Mouse (Mus musculus) neural tube, embryonic 13.5 days (tissue): Measurements from ENCODE around the gene Plgrkt. TPM values are rescaled to one million over a fixed set of nuclear protein-coding genes. Genes with fewer than 3 reads are reported as not detected.
A peak's percentile ranks its signal among the peaks of the same experiment; 100 is the strongest.
"Not testable (repeated sequence)": the region's sequence is repeated elsewhere in the genome, so short reads cannot be mapped to it uniquely, and the experiment has no call there.

Experiments
- ATAC-seq: fragments of 200-750 bp; cut with Nextera tagmentation; 2 replicates; pipeline ENCODE4 v1.8.0; 2017; ENCODE audit warnings: low read depth, mild to moderate bottlenecking, moderate TSS enrichment, moderate library complexity
- H3K27ac ChIP-seq: fragments of 300-500 bp; sonication (generic); replicated peaks from 2 replicates; pipeline ENCODE4 v1.5.1; 2015; ENCODE audit warnings: moderate library complexity, mild to moderate bottlenecking, inconsistent platforms
- H3K27me3 ChIP-seq: fragments of 300-500 bp; sonication (generic); 2 replicates; pipeline ENCODE4 v1.6.1; 2015; ENCODE audit warnings: mild to moderate bottlenecking, inconsistent platforms
- H3K36me3 ChIP-seq: fragments of 300-500 bp; sonication (generic); 2 replicates; pipeline ENCODE4 v1.6.1; 2015; ENCODE audit warnings: mild to moderate bottlenecking, inconsistent platforms
- H3K4me1 ChIP-seq: fragments of 300-500 bp; sonication (generic); replicated peaks from 2 replicates; pipeline ENCODE4 v1.6.1; 2015; ENCODE audit warnings: inconsistent platforms
- H3K4me2 ChIP-seq: fragments of 300-500 bp; sonication (generic); 2 replicates; pipeline ENCODE4 v1.6.1; 2015; ENCODE audit warnings: inconsistent platforms, mild to moderate bottlenecking, moderate library complexity
- H3K4me3 ChIP-seq: fragments of 300-500 bp; sonication (generic); 2 replicates; pipeline ENCODE4 v1.5.1; 2015; ENCODE audit warnings: mild to moderate bottlenecking, inconsistent platforms
- H3K9ac ChIP-seq: fragments of 300-500 bp; sonication (generic); 2 replicates; pipeline ENCODE4 v1.6.1; 2015; ENCODE audit warnings: moderate library complexity, mild to moderate bottlenecking, inconsistent platforms
- H3K9me3 ChIP-seq: fragments of 300-500 bp; sonication (generic); 2 replicates; pipeline ENCODE4 v1.6.1; 2016; ENCODE audit warnings: inconsistent platforms
- WGBS: fragments of 180-500 bp; shearing (Covaris S2); methylation state at CpG from one replicate; pipeline ENCODE4 v1.1.7; 2015; 5-methylcytosine and 5-hydroxymethylcytosine counted together
- polyA plus RNA-seq: library from polyadenylated mRNA; unstranded; fragments of >200 nt; fragmentation: Nextera tagmentation; extraction: Ambion mirVana; gene quantifications from 2 replicates; pipeline ENCODE4 v1.2.1, GENCODE M21; 2015

The Plgrkt gene
- 92.6 and 99.2 TPM in 2 replicates for polyA plus RNA-seq

DNA sequence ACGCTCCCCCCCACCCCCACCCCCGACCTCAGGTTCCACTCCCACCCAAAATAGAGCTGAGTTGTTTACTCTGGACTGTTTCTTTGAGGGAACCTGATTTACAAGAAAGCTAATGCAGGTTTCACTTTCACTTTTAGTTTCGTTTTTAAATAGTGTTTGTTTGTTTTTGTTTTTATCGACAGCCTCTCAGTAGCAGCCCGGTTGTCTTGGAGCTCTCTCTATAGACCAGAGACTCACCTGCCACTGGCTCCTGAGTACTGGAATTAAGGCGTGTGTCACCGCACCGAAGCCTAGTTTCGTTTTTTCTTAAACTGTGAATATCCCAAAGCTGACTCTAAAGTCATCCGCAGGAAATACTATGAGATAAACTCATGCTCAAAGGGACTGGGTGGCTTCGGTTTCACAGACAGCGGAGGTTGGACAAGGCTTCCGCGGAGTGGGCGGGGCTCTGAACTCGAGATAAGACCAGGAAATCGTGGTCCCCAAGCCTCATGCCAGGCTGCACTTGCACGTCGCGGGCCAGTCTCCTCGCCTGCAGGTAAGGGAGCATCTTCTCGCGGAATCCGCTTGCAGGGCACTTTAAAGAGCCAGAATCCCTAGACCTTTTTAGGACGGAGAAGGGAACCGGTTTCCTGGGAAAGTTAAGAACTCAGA, at the start of gene Plgrkt, which contains the start of gene Cd274:
TSS of gene Plgrkt (minus strand) at position 422 of the 654 bp plus-strand sequence.
TSS of gene Cd274 (plus strand) at position 487 of the 654 bp plus-strand sequence.
- Histone ChIP-seq H3K9me3 (no peaks in the 10 kb centered on the region), H3K4me2 (peak within 1 kb of the TSS; percentile 71), H3K4me1 (peaks cover 18% of the 10 kb centered on the region), H3K36me3 (no peaks in the 10 kb centered on the region), H3K27ac (no peak within 1 kb of the TSS), H3K9ac (peak within 1 kb of the TSS; percentile 68), H3K4me3 (peak within 1 kb of the TSS; percentile 44), H3K27me3 (no peaks in the 10 kb centered on the region)
- 5% methylated on average over 26 of the region's 26 CpGs for WGBS
- ATAC-seq, result no peak

DNA sequence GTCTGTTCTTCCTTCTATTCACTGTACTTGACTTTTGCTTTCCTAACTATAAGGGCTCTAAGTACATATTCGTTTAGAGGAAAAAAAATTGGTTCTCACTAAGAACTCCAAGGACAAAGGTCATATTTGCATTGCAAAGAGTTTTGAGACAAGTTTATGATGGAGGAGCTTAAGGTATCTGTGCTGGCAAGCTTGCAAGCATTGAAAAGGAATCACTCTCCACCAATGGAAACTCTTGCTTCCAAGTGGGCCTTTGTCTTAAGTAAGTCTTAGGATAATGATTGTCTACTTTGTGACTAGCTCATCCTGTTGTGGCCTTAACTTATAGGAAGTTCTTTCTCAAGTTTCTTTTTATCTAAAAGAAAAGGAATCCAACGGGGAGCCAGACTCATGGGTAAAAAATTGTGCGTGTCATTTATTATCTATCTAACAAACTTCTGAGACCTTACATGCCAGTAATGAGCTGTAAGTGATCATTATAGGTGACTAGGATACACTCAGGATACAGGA, 49.3 kb upstream of the Plgrkt start:
- Histone ChIP-seq H3K4me3 (no peak overlapping the region), H3K27ac (no peak overlapping the region), H3K9me3 (no peaks in the 10 kb centered on the region), H3K9ac (no peak overlapping the region), H3K36me3 (no peaks in the 10 kb centered on the region), H3K4me2 (no peak overlapping the region), H3K27me3 (no peaks in the 10 kb centered on the region), H3K4me1 (no peaks in the 10 kb centered on the region)
- WGBS, result 82% methylated on average over 3 of the region's 3 CpGs
- ATAC-seq, result no peak

DNA sequence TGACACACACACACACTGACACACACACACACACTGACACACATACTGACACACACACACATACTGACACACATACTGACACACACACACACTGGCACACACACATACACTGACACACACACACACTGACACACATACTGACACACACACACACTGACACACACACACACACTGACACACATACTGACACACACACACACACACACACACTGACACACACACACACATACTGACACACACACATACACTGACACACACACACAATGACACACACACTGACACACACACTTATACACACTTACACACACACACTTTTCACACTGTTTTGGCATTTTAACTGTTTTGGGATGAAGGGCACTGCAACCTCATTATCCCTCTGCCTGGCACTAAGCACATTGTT, 47.7 kb upstream of the Plgrkt start:
- not testable (repeated sequence) for ATAC-seq, H3K27ac ChIP-seq, H3K9ac ChIP-seq, H3K4me1 ChIP-seq, H3K4me2 ChIP-seq, H3K4me3 ChIP-seq, H3K36me3 ChIP-seq, H3K27me3 ChIP-seq, H3K9me3 ChIP-seq

DNA sequence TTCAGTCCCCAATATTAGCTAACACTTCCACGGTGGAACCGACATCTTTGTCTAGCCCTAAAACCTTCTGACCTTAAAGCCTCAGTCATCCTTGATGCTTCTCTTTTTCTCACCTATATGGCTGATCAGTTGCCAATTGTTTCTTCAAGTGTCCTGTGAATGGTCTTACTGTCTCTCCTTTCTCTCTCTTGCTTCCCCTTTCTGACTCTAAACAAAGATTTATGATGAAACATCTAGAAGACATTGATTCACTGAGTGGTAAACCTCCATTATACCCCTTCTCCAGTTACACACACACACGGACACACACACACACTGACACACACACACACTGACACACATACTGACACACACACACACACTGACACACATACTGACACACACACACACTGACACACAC, 47.3 kb upstream of the Plgrkt start:
- no peaks in the 10 kb centered on the region for H3K36me3 ChIP-seq
- no peak overlapping the region for H3K27ac ChIP-seq
- H3K4me1 ChIP-seq, result no peaks in the 10 kb centered on the region
- no peak for ATAC-seq
- no peak overlapping the region for H3K9ac ChIP-seq
- no peaks in the 10 kb centered on the region for H3K9me3 ChIP-seq
- no peak overlapping the region for H3K4me3 ChIP-seq
- WGBS, result 75% methylated on average over 3 of the region's 3 CpGs
- no peak overlapping the region for H3K4me2 ChIP-seq
- H3K27me3 ChIP-seq, result no peaks in the 10 kb centered on the region

DNA sequence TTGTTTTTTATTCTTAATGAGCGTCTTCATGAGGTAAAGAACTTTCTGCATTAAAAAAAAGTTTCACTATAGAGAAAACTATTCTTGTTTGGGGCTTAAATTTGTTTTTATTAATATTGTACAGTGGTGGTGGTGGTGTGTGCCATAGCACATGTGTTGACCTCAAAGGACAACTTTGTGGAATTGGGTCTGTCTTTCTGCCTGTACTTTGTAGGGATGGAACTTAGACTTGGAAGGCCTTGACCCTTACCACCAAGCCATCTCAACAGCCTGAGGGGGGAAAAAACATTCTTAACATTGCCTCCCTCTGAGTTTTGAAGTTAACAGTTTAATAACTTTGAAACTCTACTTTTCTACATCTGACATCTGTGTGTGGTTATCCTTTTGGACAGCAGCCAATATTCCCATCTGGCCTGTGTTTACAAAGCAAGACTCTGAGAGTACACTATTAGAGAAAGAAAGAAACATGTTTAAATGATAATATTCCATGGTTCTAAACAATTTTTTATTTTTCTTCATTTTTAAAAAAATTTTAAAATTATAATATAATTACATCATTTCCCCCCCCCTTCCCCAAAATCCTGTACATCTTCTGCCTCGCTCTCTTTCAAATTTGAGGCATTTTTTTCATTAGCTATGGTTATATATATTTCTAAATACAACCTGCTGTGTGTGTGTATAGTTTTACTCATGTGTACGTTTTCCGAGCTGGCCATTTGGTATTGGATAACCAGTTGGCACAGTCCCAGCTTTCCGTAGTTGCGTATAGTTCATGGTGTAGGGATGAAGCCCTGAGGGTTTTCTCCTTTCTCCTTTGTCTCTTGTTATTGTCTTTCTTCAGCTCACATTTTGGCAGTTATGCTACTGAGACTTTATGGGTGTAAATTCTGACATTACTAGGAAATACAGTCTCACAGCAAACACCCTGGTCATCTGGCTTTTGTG, 45.6 kb upstream of the Plgrkt start:
- Histone ChIP-seq H3K9ac (no peak overlapping the region), H3K4me3 (no peak overlapping the region), H3K4me1 (no peaks in the 10 kb centered on the region), H3K27me3 (no peaks in the 10 kb centered on the region), H3K4me2 (no peak overlapping the region), H3K36me3 (no peaks in the 10 kb centered on the region), H3K9me3 (no peaks in the 10 kb centered on the region), H3K27ac (peak overlapping the region; percentile 49; the same call in 1 of the 2 replicates)
- ATAC-seq, result no peak
- 60% methylated on average over 6 of the region's 6 CpGs for WGBS

DNA sequence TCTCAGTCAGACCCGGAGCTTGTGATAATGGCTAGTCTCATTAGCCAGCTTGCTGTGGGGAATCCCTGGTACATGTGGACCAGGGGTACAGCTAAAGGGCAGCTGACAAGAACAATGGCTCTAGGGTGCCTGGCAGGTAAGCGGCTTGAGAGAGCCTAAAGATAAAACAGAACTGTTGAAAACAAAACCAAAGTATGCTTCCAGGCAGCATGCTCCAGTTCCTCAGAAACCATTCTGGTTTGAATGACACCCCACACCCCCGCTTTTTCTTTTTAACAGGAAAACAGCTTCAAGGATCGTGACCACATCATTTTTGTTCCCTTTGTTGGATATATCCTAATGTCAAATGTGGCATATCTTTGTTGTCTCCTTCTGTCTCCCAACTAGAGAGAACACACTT, 43.4 kb upstream of the Plgrkt start, which contains the start of gene Pdcd1lg2:
TSS of gene Pdcd1lg2 (plus strand) at position 301 of the 400 bp plus-strand sequence.
- Histone ChIP-seq H3K27me3 (no peaks in the 10 kb centered on the region), H3K9me3 (no peaks in the 10 kb centered on the region), H3K4me3 (no peak within 1 kb of the TSS), H3K4me1 (no peaks in the 10 kb centered on the region), H3K4me2 (no peak within 1 kb of the TSS), H3K36me3 (no peaks in the 10 kb centered on the region), H3K27ac (no peak within 1 kb of the TSS), H3K9ac (no peak within 1 kb of the TSS)
- WGBS, result 92% methylated on average over 4 of the region's 4 CpGs
- ATAC-seq, result no peak

DNA sequence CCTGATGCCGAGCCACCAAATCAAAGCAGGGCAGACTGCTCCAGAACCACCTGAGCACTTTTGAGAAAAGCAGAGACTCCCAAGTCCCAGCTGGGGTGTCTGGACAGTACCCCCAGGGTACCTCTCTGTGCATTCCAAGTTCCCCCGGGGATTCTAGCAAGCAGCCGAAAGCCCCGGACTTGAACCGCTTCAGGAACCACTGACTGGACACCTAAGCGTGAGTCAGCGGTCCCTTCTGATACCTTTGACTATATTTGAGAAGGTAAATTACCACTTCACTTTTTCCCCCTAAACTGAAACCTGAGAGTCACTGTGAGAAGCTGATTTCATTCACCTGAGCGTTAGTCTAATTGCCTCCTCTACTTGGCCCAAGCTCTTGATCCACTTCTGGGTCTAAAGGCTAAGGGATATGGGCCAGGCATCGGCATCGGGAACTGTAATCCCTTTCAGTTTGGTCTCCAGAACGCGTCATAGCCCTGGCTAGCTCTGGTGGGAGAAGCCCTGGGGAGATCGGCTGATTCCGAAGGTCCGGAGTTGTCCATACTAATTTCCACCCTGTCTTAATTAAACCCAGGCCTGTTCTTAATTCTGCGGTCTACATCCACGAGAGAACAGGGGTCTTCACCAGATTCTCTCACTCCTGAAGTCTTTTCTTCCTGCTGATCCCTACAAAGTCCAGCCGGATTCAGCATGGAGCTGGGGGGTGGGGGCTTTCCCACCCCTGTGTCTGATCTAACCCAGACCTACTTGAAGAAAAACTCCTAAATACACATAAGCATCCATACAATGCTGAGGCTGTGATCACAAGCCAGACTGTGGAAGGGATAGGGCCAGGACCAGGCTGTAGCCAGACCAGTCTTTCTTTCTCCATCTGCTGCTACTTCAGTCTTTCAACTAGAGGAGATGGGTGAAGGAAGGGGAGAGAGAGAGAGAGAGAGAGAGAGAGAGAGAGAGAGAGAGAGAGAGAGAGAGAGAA, 39.1 kb upstream of the Plgrkt start:
- H3K36me3 ChIP-seq, result no peaks in the 10 kb centered on the region
- no peak overlapping the region for H3K9ac ChIP-seq
- ATAC-seq, result no peak
- WGBS, result 86% methylated on average over 18 of the region's 18 CpGs
- no peak overlapping the region for H3K27ac ChIP-seq
- H3K4me2 ChIP-seq, result no peak overlapping the region
- peaks cover 3% of the 10 kb centered on the region; the same call in 1 of the 2 replicates for H3K4me1 ChIP-seq
- H3K27me3 ChIP-seq, result no peaks in the 10 kb centered on the region
- no peaks in the 10 kb centered on the region for H3K9me3 ChIP-seq
- H3K4me3 ChIP-seq, result no peak overlapping the region

DNA sequence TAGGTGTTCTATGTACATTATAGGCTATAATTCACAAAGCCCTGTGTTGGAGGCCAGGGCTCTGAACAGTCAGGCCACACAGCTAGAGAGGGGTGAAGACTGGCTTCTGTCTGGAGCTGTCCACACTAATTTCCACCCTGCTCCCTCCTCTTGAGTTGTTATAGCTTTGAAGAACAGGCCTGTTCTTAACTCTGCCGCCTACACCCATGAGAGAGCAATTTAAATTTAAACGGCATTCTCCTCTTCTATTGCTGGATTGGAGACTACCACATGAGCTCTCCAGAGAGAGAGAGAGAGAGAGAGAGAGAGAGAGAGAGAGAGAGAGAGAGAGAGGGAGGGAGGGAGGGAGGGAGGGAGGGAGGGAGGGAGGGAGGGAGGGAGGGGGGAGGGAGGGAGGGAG, 38.2 kb upstream of the Plgrkt start:
- Histone ChIP-seq H3K4me2 (no peak overlapping the region), H3K27me3 (no peaks in the 10 kb centered on the region), H3K4me1 (peaks cover 3% of the 10 kb centered on the region; the same call in 1 of the 2 replicates), H3K9me3 (no peaks in the 10 kb centered on the region; the same call in 1 of the 2 replicates), H3K27ac (no peak overlapping the region), H3K4me3 (no peak overlapping the region), H3K36me3 (no peaks in the 10 kb centered on the region), H3K9ac (no peak overlapping the region)
- ATAC-seq, result no peak
- WGBS, result 63% methylated on average over 2 of the region's 2 CpGs

DNA sequence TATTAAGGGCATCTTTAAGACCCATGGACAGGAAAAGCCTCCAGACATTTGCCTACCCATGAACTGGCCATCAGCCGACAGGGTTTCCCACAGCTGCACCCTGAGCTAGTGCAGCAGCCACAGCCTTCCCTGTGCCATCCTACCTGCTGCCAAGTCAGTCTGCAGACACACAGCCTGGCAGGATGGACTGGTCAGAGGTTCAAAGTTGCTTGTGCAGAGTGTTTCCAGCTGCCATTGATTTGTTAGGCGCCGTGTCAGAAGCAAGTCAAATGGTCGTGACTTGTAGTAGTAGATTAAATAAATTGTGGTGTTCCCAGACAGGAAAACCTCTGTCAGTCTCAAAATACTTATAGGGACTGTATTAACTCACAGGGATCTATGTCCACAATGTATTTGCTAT, 36.1 kb upstream of the Plgrkt start:
- Histone ChIP-seq H3K27me3 (no peaks in the 10 kb centered on the region), H3K27ac (no peak overlapping the region), H3K4me3 (no peak overlapping the region), H3K9ac (no peak overlapping the region), H3K4me2 (no peak overlapping the region), H3K4me1 (peaks cover 3% of the 10 kb centered on the region; the same call in 1 of the 2 replicates), H3K9me3 (peaks cover 2% of the 10 kb centered on the region), H3K36me3 (no peaks in the 10 kb centered on the region)
- 83% methylated on average over 4 of the region's 4 CpGs for WGBS
- ATAC-seq, result no peak

DNA sequence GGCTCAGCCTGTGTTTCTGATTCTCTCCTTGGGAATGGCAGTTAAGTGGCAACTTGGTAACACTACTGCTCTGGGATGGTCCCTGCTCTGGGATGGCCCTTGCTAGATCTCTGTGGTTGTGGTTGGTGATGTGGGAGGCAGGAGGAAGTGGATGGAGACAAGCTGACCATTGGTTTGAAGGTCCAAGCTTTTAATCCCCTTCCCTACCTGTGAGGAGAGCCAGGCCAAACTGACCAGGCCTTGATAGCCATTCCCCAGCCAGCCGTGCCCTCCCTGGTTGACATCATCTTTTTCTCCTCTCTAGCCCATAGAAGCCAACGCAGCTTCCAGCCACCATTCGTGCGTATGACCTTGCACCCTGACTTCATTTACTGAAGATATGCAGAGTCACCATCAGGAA, 35.4 kb upstream of the Plgrkt start:
- Histone ChIP-seq H3K9me3 (peaks cover 8% of the 10 kb centered on the region), H3K4me3 (no peak overlapping the region), H3K4me1 (peaks cover 3% of the 10 kb centered on the region; the same call in 1 of the 2 replicates), H3K4me2 (no peak overlapping the region), H3K9ac (no peak overlapping the region), H3K27me3 (no peaks in the 10 kb centered on the region), H3K36me3 (no peaks in the 10 kb centered on the region), H3K27ac (no peak overlapping the region)
- 90% methylated on average over 4 of the region's 4 CpGs for WGBS
- no peak for ATAC-seq

DNA sequence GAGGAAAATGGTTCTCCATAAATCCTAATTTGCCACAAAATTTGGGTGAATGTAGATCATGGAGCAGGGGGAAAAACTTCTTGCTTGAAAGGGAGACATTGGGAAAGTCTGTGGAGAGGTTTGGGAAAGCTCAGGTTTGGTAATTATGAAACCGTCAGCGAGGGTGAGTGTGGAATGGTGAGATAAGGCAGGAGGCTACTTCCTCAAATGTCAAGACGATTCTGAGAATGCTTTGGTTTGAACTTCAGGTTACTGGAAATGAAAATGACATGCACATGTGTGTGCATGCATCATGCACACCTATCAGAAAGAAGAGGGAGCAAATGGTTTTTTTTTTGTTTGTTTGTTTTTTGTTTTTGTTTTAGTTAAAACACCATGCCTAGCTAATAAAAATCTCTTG, 33.3 kb upstream of the Plgrkt start:
- Histone ChIP-seq H3K4me2 (no peak overlapping the region), H3K4me3 (no peak overlapping the region), H3K27me3 (no peaks in the 10 kb centered on the region), H3K27ac (no peak overlapping the region), H3K9me3 (peaks cover 8% of the 10 kb centered on the region), H3K9ac (no peak overlapping the region), H3K36me3 (no peaks in the 10 kb centered on the region), H3K4me1 (peaks cover 3% of the 10 kb centered on the region; the same call in 1 of the 2 replicates)
- no peak for ATAC-seq
- 90% methylated on average over 3 of the region's 3 CpGs for WGBS
